Comparison of ENCODE assay signal across 25 mouse cellular contexts in the genomic region with DNA sequence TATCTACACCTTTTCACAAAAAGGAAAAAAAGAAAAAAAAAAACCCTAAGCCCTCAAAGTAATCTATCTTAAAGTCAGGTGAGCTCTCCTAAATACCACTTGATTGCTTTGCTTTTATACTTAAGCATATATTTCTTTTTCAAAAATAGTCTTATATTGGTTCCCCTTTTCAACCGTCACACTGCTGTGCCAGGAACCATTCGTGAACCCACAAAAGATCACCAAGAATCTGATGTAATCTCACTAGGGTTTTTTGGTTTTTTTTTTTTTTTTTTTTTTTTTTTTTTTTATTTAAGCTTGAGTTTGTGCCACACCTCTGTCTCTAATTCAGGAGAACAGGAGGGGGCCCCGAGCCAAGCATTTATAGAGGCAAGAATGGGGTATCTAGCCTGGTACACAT.
DNase-seq lines count a peak whose midpoint lies in the region; ATAC-seq and TF ChIP-seq lines count a peak whose summit lies in the region.
"Had no signal": no experiment of that assay in that cellular context is flagged by ENCODE, and none has a peak within 500 bp of the region (broad histone marks: within the 10 kb centered on the region; RNA-seq: fewer than 3 reads in every experiment).

No protein-coding gene starts in this region.

- ATAC-seq in granulocyte monocyte progenitor cell, adult 5-6 weeks (replicated peaks; ENCODE audit: poor library complexity, severe bottlenecking) = peak; percentile 81
- ATAC-seq in megakaryocyte, adult 5-6 weeks (ENCODE audit: poor library complexity, severe bottlenecking) = peak; percentile 38; the same call in 1 of the 2 replicates
- ATAC-seq in forebrain, embryonic 12.5 days (ENCODE audit: low FRiP score) = no peak
- ATAC-seq: CD4-positive, CD25-positive, alpha-beta regulatory T cell, adult 4 months; forebrain, embryonic 13.5 days; forebrain, embryonic 15.5 days; forebrain, postnatal 0 days had no signal

- no peak overlapping the region for H3K9ac ChIP-seq in CH12.LX (ENCODE audit: insufficient read depth, low read depth)
- no peak overlapping the region for H3K9ac ChIP-seq in forebrain, embryonic 12.5 days
- H3K9ac ChIP-seq: embryonic facial prominence, embryonic 13.5 days; embryonic facial prominence, embryonic 15.5 days; forebrain, embryonic 13.5 days; forebrain, embryonic 15.5 days; forebrain, postnatal 0 days had no signal

- 83% methylated on average over 3 of the region's 3 CpGs for WGBS in forebrain, embryonic 12.5 days

- no peaks in the 10 kb centered on the region for H3K79me2 ChIP-seq in CH12.LX (replicated peaks; ENCODE audit: control insufficient read depth, extremely low read depth, insufficient read depth, poor library complexity, severe bottlenecking)

- in situ Hi-C loops in CH12.LX (cut with MboI; ENCODE audit: low pct_ligation_motif_present, low pct_unique_long_range_greater_than_20kb, low sequenced_read_pairs) = no loop called here

- dilution Hi-C loops in CH12.LX (cut with MboI; ENCODE audit: extremely low pct_ligation_motif_present, extremely low pct_unique_long_range_greater_than_20kb, low sequenced_read_pairs) = no loop called here

- no peak overlapping the region for H3K27ac ChIP-seq in CH12.LX (ENCODE audit: insufficient read depth, low read depth)
- H3K27ac ChIP-seq in forebrain, embryonic 12.5 days = no peak overlapping the region
- H3K27ac ChIP-seq: embryonic facial prominence, embryonic 13.5 days; embryonic facial prominence, embryonic 15.5 days; forebrain, embryonic 10.5 days; forebrain, embryonic 13.5 days; forebrain, embryonic 15.5 days had no signal

- DNase-seq in CH12.LX (ENCODE audit: extremely low read depth) = no peak
- no peak for DNase-seq in right cerebral cortex, postnatal 4 days
- DNase-seq in left cerebral cortex, postnatal 14 days (ENCODE audit: low spot score in 2 of 2) = no peak
- DNase-seq in left cerebral cortex, adult 8-10 months (ENCODE audit: low spot score in 2 of 2) = no peak
- DNase-seq: adrenal gland, adult 2 months; adrenal gland, postnatal 10 days; adrenal gland, postnatal 25 days; B cell, adult 2 months; cerebellum, adult 11 months; cerebellum, adult 18-20 months; cerebellum, adult 9-10 months; cerebellum, postnatal 10 days; cerebellum, postnatal 25 days; embryo, embryonic 11 days; forebrain, postnatal 0 days had no signal

- H3K9me3 ChIP-seq in CH12.LX (replicated peaks; ENCODE audit: low read length) = no peaks in the 10 kb centered on the region
- H3K9me3 ChIP-seq in forebrain, embryonic 12.5 days = no peaks in the 10 kb centered on the region
- H3K9me3 ChIP-seq: embryonic facial prominence, embryonic 13.5 days; embryonic facial prominence, embryonic 15.5 days; forebrain, embryonic 10.5 days; forebrain, embryonic 13.5 days; forebrain, embryonic 15.5 days had no signal

- H3K4me3 ChIP-seq in CH12.LX (replicated peaks in 1 of 3; ENCODE audit: low read depth in 2 of 3, low read length in 2 of 3, poor library complexity in 1 of 3) = no peak overlapping the region
- H3K4me3 ChIP-seq in forebrain, embryonic 12.5 days (replicated peaks) = no peak overlapping the region
- H3K4me3 ChIP-seq: embryonic facial prominence, embryonic 13.5 days; embryonic facial prominence, embryonic 15.5 days; erythroblast, embryonic 14.5 days; forebrain, embryonic 10.5 days; forebrain, embryonic 13.5 days; forebrain, embryonic 15.5 days had no signal

- H3K4me1 ChIP-seq in CH12.LX (ENCODE audit: control insufficient read depth in 1 of 2, insufficient read depth in 2 of 2) = peaks cover 0 to 29% of the 10 kb centered on the region in 2 experiments; a peak in 2 of 4 replicates
- H3K4me1 ChIP-seq in forebrain, embryonic 12.5 days = no peaks in the 10 kb centered on the region
- H3K4me1 ChIP-seq: embryonic facial prominence, embryonic 13.5 days; embryonic facial prominence, embryonic 15.5 days; forebrain, embryonic 10.5 days; forebrain, embryonic 13.5 days; forebrain, embryonic 15.5 days had no signal

- intact Hi-C loops in left cerebral cortex, postnatal 14 days (cut with DNase I) = no loop called here

- H3K27me3 ChIP-seq in CH12.LX (replicated peaks) = no peaks in the 10 kb centered on the region
- no peaks in the 10 kb centered on the region for H3K27me3 ChIP-seq in forebrain, embryonic 12.5 days
- H3K27me3 ChIP-seq: embryonic facial prominence, embryonic 13.5 days; embryonic facial prominence, embryonic 15.5 days; forebrain, embryonic 13.5 days; forebrain, embryonic 15.5 days had no signal

- TF ChIP-seq CTCF in CH12.LX (conservative IDR thresholded peaks at IDR 0.05 in 1 of 2, IDR thresholded peaks at IDR 0.05 in 1 of 2; ENCODE audit: low read depth in 2 of 2, low read length in 2 of 2) = no peak

- TF ChIP-seq EP300 in CH12.LX (IDR thresholded peaks at IDR 0.05; ENCODE audit: low read length) = no peak

- TF ChIP-seq RAD21 in CH12.LX (IDR thresholded peaks at IDR 0.05; ENCODE audit: low read depth, low read length) = no peak

- no peak for TF ChIP-seq POLR2A in CH12.LX (IDR thresholded peaks at IDR 0.05; ENCODE audit: low read depth, low read length)

- no peak overlapping the region for H3K4me2 ChIP-seq in CH12.LX (ENCODE audit: insufficient read depth, low read depth, poor library complexity, severe bottlenecking)
- H3K4me2 ChIP-seq in forebrain, embryonic 12.5 days = no peak overlapping the region
- H3K4me2 ChIP-seq: embryonic facial prominence, embryonic 13.5 days; embryonic facial prominence, embryonic 15.5 days; forebrain, embryonic 13.5 days; forebrain, embryonic 15.5 days had no signal

- H3K36me3 ChIP-seq in CH12.LX (replicated peaks in 1 of 2; ENCODE audit: control insufficient read depth in 1 of 2, insufficient read depth in 1 of 2, low read length in 1 of 2) = no peaks in the 10 kb centered on the region
- H3K36me3 ChIP-seq in forebrain, embryonic 12.5 days (replicated peaks) = no peaks in the 10 kb centered on the region
- H3K36me3 ChIP-seq: embryonic facial prominence, embryonic 13.5 days; embryonic facial prominence, embryonic 15.5 days; forebrain, embryonic 10.5 days; forebrain, embryonic 15.5 days had no signal

TF ChIP-seq in CH12.LX, 34 proteins besides CTCF, POLR2A, EP300 and RAD21:
- TF ChIP-seq ZNF384 (IDR thresholded peaks at IDR 0.05; ENCODE audit: low read depth, low read length) = peak; percentile 88
- TF ChIP-seq UBTF (IDR thresholded peaks at IDR 0.05; ENCODE audit: low read depth, low read length) = no peak
